Mouse (Mus musculus) lung, postnatal 0 days (tissue): Measurements from ENCODE around the gene Ddx19b. TPM values are rescaled to one million over a fixed set of nuclear protein-coding genes. Genes with fewer than 3 reads are reported as not detected.
"Not testable (repeated sequence)": the region's sequence is repeated elsewhere in the genome, so short reads cannot be mapped to it uniquely, and the experiment has no call there.

Experiments used
- ATAC-seq: fragments of 200-750 bp; cut with Nextera tagmentation; 2 replicates; pipeline ENCODE4 v1.8.0; 2017; ENCODE audit warnings: moderate library complexity
- DNase-seq: peaks from one replicate; pipeline ENCODE4 v3.0.0-alpha.2; 2016; ENCODE audit warnings: low spot score
- H3K27ac ChIP-seq: fragments of 300-500 bp; sonication (generic); 2 replicates; pipeline ENCODE4 v1.5.1; 2014; ENCODE audit warnings: antibody characterized with exemption, mild to moderate bottlenecking, low read length, mixed read lengths
- H3K27me3 ChIP-seq: fragments of 300-500 bp; sonication (generic); replicated peaks from 2 replicates; pipeline ENCODE4 v1.6.1; 2014; ENCODE audit warnings: low read length, mixed read lengths; ENCODE audit not compliant: insufficient read depth
- H3K36me3 ChIP-seq: fragments of 300-500 bp; sonication (generic); 2 replicates; pipeline ENCODE4 v1.6.1; 2014; ENCODE audit warnings: low read length, mixed read lengths; ENCODE audit not compliant: insufficient read depth
- H3K4me1 ChIP-seq: fragments of 300-500 bp; sonication (generic); 2 replicates; pipeline ENCODE4 v1.6.1; 2014; ENCODE audit warnings: antibody characterized with exemption, low read depth, low read length, mixed read lengths; ENCODE audit not compliant: insufficient read depth
- H3K4me2 ChIP-seq: fragments of 300-500 bp; sonication (generic); replicated peaks from 2 replicates; pipeline ENCODE4 v1.6.1; 2014; ENCODE audit warnings: low read depth, mild to moderate bottlenecking, low read length, moderate library complexity, mixed read lengths
- H3K4me3 ChIP-seq: fragments of 300-500 bp; sonication (generic); 2 replicates; pipeline ENCODE4 v1.5.1; 2014; ENCODE audit warnings: low read depth, low read length
- H3K9ac ChIP-seq: fragments of 300-500 bp; sonication (generic); replicated peaks from 2 replicates; pipeline ENCODE4 v1.6.1; 2014; ENCODE audit warnings: low read depth, mild to moderate bottlenecking
- H3K9me3 ChIP-seq: fragments of 300-500 bp; sonication (generic); 2 replicates; pipeline ENCODE4 v1.6.1; 2016; ENCODE audit warnings: low read length, mixed read lengths
- CTCF ChIP-seq: IDR thresholded peaks from 2 replicates; pipeline ENCODE4 v1.5.1; 2016; ENCODE audit warnings: antibody characterized with exemption, mild to moderate bottlenecking
- EP300 ChIP-seq: IDR thresholded peaks from 2 replicates; pipeline ENCODE4 v1.6.1; 2016; ENCODE audit warnings: antibody characterized with exemption, mild to moderate bottlenecking, control low read depth
- WGBS: fragments of 180-500 bp; shearing (Covaris S2); extraction: QIAGEN DNeasy Blood & Tissue Kit; methylation state at CpG from one replicate; pipeline ENCODE4 v1.1.7; 2014; 5-methylcytosine and 5-hydroxymethylcytosine counted together
- polyA plus RNA-seq: library from polyadenylated mRNA; unstranded; fragments of >200 nt; fragmentation: Nextera tagmentation; extraction: Ambion mirVana; gene quantifications from 2 replicates; pipeline ENCODE4 v1.2.1, GENCODE M21; 2015

Ddx19b gene
- polyA plus RNA-seq, 1 experiment from 2014 or later, result 3.4 TPM

- 44% methylated on average over 4 of the region's 4 CpGs for WGBS
- Histone ChIP-seq H3K36me3 (no peaks in the 10 kb centered on the region), H3K9me3 (no peaks in the 10 kb centered on the region), H3K27ac (no peak overlapping the region), H3K4me1 (no peaks in the 10 kb centered on the region), H3K27me3 (no peaks in the 10 kb centered on the region), H3K4me2 (no peak overlapping the region), H3K4me3 (no peak overlapping the region), H3K9ac (no peak overlapping the region)
- ATAC-seq, result no peak
- DNase-seq, result no peak
- no peak for TF ChIP-seq EP300
- no peak for TF ChIP-seq CTCF
Observed at GRCm38 (mm10) chr8:111029589-111029988, 2.0 kb downstream of the Ddx19b start.

- Histone ChIP-seq H3K27me3 (no peaks in the 10 kb centered on the region), H3K27ac (peak overlapping the region; percentile 74), H3K4me3 (peak overlapping the region; percentile 60), H3K9me3 (no peaks in the 10 kb centered on the region), H3K9ac (peak overlapping the region; percentile 79), H3K4me2 (peak overlapping the region; percentile 72), H3K36me3 (no peaks in the 10 kb centered on the region), H3K4me1 (no peaks in the 10 kb centered on the region)
- under 1% methylated on average over 31 of the region's 31 CpGs for WGBS
- TF ChIP-seq EP300, result no peak
- TF ChIP-seq CTCF, result no peak
- ATAC-seq (peak; percentile 98), DNase-seq (peak; percentile 95)
Observed at GRCm38 (mm10) chr8:111027391-111027937, 4.1 kb downstream of the Ddx19b start.

GRCm38 (mm10) chr8:111026609-111027008 lies 4.9 kb downstream of the Ddx19b start:
- H3K4me2 ChIP-seq, H3K27me3 ChIP-seq, H3K4me3 ChIP-seq, DNase-seq, H3K36me3 ChIP-seq, ATAC-seq, H3K4me1 ChIP-seq, H3K9ac ChIP-seq, H3K9me3 ChIP-seq, H3K27ac ChIP-seq: not testable (repeated sequence)
- WGBS, result 100% methylated on average over 1 of the region's 2 CpGs

DNA sequence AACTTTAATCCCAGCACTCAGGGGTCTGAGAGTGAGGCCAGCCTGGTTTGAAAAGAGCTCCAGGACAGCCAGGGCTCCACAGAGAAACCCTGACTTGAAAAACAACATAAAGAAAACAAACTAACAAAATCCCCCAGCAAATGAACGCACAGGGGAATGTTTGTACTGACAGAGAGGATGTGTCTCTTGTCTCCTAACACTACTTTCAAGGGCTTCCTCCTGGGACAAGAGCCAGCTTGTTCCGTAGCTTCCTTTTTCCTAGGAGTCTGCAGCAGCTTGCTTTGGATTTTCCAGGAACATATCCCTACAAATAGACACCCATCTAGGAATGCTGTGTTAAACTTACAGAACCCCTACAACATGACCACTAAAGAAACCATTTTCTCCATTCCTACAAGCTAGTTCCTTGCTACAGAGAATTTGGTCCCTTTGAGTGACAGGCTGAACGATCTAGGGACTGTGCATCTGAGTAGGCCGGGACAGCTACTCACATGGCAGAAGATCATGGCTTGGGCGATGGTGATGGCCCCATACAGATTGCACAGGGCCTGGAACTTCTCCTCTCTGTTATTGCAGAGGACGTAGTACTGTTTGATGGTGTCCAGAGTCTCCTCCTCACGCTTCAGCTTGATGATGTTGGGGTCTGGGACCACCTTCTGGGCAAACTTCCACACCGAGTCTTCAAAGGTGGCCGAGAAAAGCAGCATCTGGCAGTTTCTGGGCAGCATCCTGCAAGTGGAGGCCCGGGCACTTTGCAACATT lies 21.1 kb downstream of the Ddx19b start:
- not testable (repeated sequence) for H3K4me2 ChIP-seq, H3K9me3 ChIP-seq, DNase-seq, H3K9ac ChIP-seq, H3K27me3 ChIP-seq, H3K4me1 ChIP-seq, H3K27ac ChIP-seq, H3K4me3 ChIP-seq
- 62% methylated on average over 8 of the region's 10 CpGs for WGBS
- ATAC-seq, result peak; percentile 80
- H3K36me3 ChIP-seq, result peaks cover 23% of the 10 kb centered on the region

DNA sequence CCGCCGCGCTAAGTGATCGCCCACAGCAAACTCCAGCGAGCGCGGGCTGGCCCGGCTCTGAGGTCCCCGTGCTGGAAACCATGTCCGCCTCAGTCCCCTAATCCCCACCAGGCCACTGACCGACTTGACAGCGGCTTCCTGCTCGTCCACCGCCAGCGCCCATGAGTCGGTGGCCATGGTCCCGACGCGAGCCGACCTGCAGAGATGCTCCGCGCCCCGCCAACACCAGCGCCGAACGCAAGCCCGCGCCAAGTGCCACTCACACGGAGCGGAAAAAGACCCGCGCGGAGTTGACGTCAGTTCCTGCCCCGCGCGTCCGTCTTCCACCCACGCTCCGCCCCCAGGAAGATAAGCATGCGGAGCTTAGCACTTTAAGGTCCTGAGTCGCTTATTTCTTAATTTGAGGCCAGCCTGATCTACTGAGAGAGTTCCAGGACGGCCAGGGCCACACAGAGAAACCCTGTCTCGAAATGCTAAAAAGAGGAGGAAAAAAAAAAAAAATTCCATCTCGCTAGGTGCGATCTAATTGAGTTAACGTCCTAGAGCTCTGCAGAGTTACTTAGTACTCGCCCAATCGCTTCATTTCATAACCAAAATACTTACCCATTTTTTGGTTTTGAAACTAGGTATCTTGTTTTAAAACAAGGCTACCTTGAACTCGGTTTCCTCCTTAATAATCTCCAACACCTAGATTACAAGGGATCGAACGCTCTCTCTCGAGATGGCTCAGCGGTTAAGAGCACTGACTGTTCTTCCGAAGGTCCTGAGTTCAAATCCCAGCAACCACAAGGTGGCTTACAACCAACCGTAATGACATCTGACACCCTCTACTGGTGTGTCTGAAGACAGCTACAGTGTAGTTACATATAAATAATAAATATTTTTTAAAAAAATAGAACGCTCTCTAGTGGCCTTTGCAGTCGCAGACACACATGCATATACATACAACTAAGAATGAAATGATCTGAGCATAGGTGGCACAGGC lies 33.7 kb downstream of the Ddx19b start, which contains the start of gene Ddx19a:
Gene Ddx19a (minus strand): TSS at position 254 of the 985 bp plus-strand sequence.
- TF ChIP-seq EP300 (no peak), CTCF (peak; percentile 52)
- H3K36me3 ChIP-seq, result no peaks in the 10 kb centered on the region; the same call in 1 of the 2 replicates
- H3K4me1 ChIP-seq, result 0 out of 2 replicates have a peak, but pooled peaks cover 3% of the 10 kb centered on the region
- ATAC-seq (peak; percentile 98), DNase-seq (peak; percentile 97)
- H3K9me3 ChIP-seq, result no peaks in the 10 kb centered on the region
- 4% methylated on average over 58 of the region's 58 CpGs for WGBS
- H3K27ac ChIP-seq, result peak within 1 kb of the TSS; percentile 88
- H3K27me3 ChIP-seq, result no peaks in the 10 kb centered on the region
- H3K4me2 ChIP-seq, result peak within 1 kb of the TSS; percentile 57
- peak within 1 kb of the TSS; percentile 91 for H3K4me3 ChIP-seq
- H3K9ac ChIP-seq, result peak within 1 kb of the TSS; percentile 76
